Mouse (Mus musculus) stomach, embryonic 14.5 days (tissue): Measurements from ENCODE around the gene Smim24. TPM values are rescaled to one million over a fixed set of nuclear protein-coding genes. Genes with fewer than 3 reads are reported as not detected.
A peak's percentile ranks its signal among the peaks of the same experiment; 100 is the strongest.

Experiments
- ATAC-seq: fragments of 200-750 bp; cut with Nextera tagmentation; 2 replicates; pipeline ENCODE4 v1.8.0; 2017; ENCODE audit warnings: low read depth, moderate TSS enrichment; ENCODE audit not compliant: insufficient number of reproducible peaks, insufficient read depth, low FRiP score
- H3K27ac ChIP-seq: fragments of 300-500 bp; sonication (generic); 2 replicates; pipeline ENCODE4 v1.5.1; 2014; ENCODE audit warnings: mild to moderate bottlenecking, low read length, moderate library complexity, mixed read lengths
- H3K27me3 ChIP-seq: fragments of 300-500 bp; sonication (generic); 2 replicates; pipeline ENCODE4 v1.6.1; 2014; ENCODE audit warnings: low read length, control low read depth, mixed read lengths; ENCODE audit not compliant: control insufficient read depth, insufficient read depth
- H3K36me3 ChIP-seq: fragments of 300-500 bp; sonication (generic); 2 replicates; pipeline ENCODE4 v1.6.1; 2014; ENCODE audit warnings: mild to moderate bottlenecking, control low read depth, low read length, moderate library complexity, mixed read lengths; ENCODE audit not compliant: control insufficient read depth, insufficient read depth
- H3K4me1 ChIP-seq: fragments of 300-500 bp; sonication (generic); 2 replicates; pipeline ENCODE4 v1.6.1; 2014; ENCODE audit warnings: low read length, control low read depth, mixed read lengths; ENCODE audit not compliant: control insufficient read depth, insufficient read depth
- H3K4me2 ChIP-seq: fragments of 300-500 bp; sonication (generic); replicated peaks from 2 replicates; pipeline ENCODE4 v1.6.1; 2014; ENCODE audit warnings: low read depth, low read length, control low read depth
- H3K4me3 ChIP-seq: fragments of 300-500 bp; sonication (generic); 2 replicates; pipeline ENCODE4 v1.5.1; 2014; ENCODE audit warnings: low read depth, low read length, control low read depth
- H3K9ac ChIP-seq: fragments of 300-500 bp; sonication (generic); replicated peaks from 2 replicates; pipeline ENCODE4 v1.6.1; 2014; ENCODE audit warnings: low read depth, mild to moderate bottlenecking, control low read depth, low read length, moderate library complexity, mixed read lengths
- H3K9me3 ChIP-seq: fragments of 300-500 bp; sonication (generic); 2 replicates; pipeline ENCODE4 v1.6.1; 2016; ENCODE audit warnings: low read depth, low read length, control low read depth; ENCODE audit not compliant: control insufficient read depth
- WGBS: fragments of 180-500 bp; shearing (Covaris S2); extraction: QIAGEN DNeasy Blood & Tissue Kit; methylation state at CpG from one replicate; pipeline ENCODE4 v1.1.7; 2014; 5-methylcytosine and 5-hydroxymethylcytosine counted together
- polyA plus RNA-seq: library from polyadenylated mRNA; unstranded; fragments of >200 nt; fragmentation: Nextera tagmentation; extraction: Ambion mirVana; gene quantifications from 2 replicates; pipeline ENCODE4 v1.2.1, GENCODE M21; 2014

The Smim24 gene
- polyA plus RNA-seq, 1 experiment from 2014 or later: 21.5 TPM

DNA sequence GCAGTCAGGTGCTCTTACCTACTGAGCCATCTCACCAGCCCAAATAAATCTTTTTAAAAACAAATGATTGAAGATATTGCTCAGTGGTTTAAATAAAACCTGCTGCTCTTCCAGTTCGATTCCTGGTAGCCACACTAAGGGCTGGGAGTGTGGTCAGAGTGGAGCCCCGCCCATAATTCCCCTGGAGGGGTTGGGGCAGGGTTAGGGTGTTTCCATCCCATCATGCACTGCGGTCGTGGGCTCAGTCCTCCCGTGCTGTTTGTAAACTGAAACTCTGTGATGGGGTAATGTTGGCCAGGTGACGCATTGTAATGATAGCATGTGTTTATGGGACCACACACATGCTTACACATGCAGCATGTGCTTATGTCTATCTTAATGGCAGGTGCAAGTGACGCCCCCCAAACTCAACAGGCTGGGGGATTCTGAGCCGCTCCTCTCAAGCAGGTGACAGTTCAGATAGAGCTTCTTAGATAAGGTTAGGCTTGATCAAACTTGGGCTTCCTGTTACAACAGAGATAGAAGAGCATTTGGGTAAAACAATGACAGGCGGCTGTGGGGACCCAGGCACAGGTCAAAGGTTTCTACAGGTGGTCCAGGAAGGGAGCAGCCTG is 41.1 kb upstream of the Smim24 start:
- WGBS: 14% methylated on average over 9 of the region's 9 CpGs
- no peak overlapping the region for H3K4me2 ChIP-seq
- H3K36me3 ChIP-seq: no peaks in the 10 kb centered on the region; the same call in 1 of the 2 replicates
- H3K4me1 ChIP-seq: peaks cover 15% of the 10 kb centered on the region
- no peak overlapping the region for H3K27ac ChIP-seq
- no peak overlapping the region for H3K4me3 ChIP-seq
- no peak overlapping the region for H3K9ac ChIP-seq
- H3K9me3 ChIP-seq: no peaks in the 10 kb centered on the region
- no peaks in the 10 kb centered on the region for H3K27me3 ChIP-seq
- no peak for ATAC-seq

DNA sequence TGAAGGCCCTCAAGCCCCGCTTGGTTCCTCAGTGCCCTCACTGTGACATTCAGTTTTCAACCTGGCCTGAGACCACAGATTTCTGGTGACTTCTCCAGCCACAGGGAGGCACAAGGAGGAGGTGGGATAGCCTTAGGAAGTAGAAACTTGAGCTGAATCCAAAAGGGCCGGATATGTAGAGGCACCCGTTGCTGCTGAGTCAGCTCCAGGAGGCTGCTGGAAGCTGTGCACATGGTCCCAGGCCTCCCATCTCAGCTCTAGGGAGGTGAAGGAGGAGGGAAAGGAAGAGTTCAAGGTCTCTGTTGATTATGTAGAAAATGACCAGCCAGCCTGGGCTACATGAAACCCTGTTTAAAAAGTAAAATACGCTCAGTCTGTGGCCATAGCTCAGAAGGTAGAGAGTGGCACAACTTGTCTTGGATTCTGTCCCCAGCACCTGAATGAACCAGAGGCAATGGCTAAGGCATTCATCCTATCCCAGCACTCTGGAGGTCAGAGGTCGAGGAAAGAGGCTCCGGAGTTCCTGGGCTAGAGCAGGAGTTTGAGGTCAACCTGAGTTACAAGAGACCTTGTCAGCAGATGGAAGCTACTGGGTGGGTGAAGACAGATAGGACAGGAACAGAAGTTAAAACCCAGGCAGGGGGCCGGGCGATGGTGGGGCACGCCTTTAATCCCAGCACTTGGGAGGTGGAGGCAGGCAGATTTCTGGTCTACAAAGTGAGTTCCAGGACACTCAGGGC is 37.9 kb upstream of the Smim24 start:
- no peak for ATAC-seq
- 73% methylated on average over 9 of the region's 9 CpGs for WGBS
- H3K4me3 ChIP-seq: no peak overlapping the region

DNA sequence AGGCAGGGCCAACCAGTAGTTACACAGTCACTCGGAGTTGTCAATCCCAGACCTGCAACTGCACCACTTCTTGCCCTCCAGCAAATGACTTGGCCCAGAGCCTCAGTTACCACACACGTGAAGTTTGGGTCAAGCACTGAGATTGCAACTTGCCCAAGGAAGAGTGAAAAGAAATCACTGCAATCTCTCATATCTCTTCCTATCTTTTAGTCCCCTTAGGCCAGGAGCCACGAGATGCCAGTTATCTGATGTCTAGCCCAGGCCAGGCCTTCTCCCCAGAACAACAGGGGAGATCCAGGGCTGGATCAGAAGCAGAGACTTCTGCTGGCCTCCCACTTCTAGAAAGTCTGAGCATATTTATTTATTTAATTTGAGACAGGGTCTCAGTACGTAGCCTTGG is 37.3 kb upstream of the Smim24 start:
- Histone ChIP-seq H3K4me3 (no peak overlapping the region), H3K9ac (no peak overlapping the region), H3K4me1 (peaks cover 11% of the 10 kb centered on the region), H3K4me2 (no peak overlapping the region), H3K27me3 (no peaks in the 10 kb centered on the region), H3K36me3 (no peaks in the 10 kb centered on the region), H3K9me3 (no peaks in the 10 kb centered on the region), H3K27ac (no peak overlapping the region)
- 80% methylated on average over 4 of the region's 4 CpGs for WGBS
- ATAC-seq: no peak

More for the DNA sequence above, 37.9 kb upstream of the Smim24 start:
- H3K27me3 ChIP-seq: no peaks in the 10 kb centered on the region
- no peak overlapping the region for H3K9ac ChIP-seq
- H3K36me3 ChIP-seq: no peaks in the 10 kb centered on the region
- no peak overlapping the region for H3K27ac ChIP-seq
- no peaks in the 10 kb centered on the region for H3K9me3 ChIP-seq
- H3K4me2 ChIP-seq: no peak overlapping the region
- peaks cover 11% of the 10 kb centered on the region for H3K4me1 ChIP-seq

DNA sequence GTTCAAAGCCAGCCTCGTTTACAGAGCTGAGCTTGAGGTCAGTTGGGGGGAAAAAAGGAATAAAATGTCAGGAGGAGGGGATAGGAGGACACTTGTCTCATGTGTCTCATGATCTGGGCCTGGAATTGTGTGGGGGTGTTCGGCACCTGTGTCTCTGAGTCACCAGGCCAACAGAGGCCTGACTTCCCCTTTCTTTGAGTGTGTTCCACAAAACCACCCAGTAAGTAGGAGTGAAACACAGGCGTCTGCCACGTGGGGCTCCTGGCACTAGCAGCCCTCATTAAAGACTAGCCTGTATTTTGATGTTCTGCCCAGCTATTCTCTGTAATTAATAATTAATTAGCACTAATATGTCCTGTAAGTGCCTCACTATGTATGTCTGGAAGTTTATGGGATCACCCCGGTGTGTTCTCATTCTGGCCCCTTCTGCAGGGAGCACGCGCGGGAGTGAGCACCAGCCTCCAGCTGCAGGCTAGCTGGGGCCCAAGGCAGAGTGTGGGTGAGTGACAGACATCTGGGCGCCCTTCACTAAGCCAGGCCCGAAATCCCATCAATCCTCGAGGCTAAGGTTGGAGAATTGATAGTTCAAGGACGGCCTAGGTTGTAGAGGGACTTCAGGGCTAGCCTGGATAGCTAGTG is 36.4 kb upstream of the Smim24 start:
- no peaks in the 10 kb centered on the region for H3K27me3 ChIP-seq
- H3K27ac ChIP-seq: no peak overlapping the region
- H3K4me1 ChIP-seq: peaks cover 11% of the 10 kb centered on the region
- ATAC-seq: no peak
- WGBS: 51% methylated on average over 12 of the region's 12 CpGs
- peak overlapping the region; percentile 96; the same call in 1 of the 2 replicates for H3K4me2 ChIP-seq
- H3K4me3 ChIP-seq: peak overlapping the region; percentile 65
- H3K36me3 ChIP-seq: no peaks in the 10 kb centered on the region
- H3K9me3 ChIP-seq: no peaks in the 10 kb centered on the region
- H3K9ac ChIP-seq: no peak overlapping the region

DNA sequence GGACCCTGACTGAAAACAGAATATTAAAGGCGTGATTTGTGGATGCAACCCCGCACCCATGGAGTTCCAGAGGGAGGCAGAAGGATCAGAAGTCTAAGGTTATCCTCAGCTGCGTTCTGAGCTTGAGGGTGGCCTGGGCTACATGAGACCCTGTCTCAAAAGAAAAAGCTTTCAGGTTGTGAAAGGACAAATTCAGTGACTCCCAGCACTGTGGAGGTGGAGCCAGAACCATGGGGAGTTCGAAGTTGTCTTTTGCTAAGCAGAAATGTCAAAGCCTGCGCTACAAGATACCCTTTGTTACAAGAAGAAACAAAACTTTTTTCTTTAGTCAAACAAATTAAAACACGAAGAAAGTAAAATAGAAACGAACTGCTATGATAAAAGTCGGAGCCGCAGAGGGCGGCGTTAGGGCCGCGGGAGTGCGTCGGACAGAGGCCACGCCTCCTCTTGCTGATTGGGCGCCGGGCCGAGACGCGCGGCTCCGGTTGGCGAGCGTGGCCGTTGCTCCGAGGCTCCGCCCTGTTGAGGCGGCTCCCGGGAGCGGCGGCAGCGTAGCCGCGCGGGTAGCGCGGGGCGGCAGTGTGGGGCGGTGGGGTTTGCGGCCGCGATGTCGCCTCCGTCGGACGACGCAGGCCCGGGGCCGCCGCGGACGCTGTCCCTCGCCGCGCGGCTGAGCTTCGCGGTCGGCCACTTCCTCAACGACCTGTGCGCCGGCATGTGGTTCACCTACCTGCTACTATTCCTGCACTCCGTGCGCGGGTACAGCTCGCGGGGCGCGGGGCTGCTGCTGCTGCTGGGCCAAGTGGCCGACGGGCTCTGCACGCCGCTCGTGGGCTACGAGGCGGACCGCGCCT is 35.6 kb upstream of the Smim24 start, which contains the start of gene Mfsd12:
Mfsd12 (plus strand) TSS at position 501 of the 854 bp plus-strand sequence.
- WGBS: 2% methylated on average over 79 of the region's 79 CpGs
- no peaks in the 10 kb centered on the region for H3K27me3 ChIP-seq
- H3K36me3 ChIP-seq: no peaks in the 10 kb centered on the region
- H3K4me1 ChIP-seq: peaks cover 11% of the 10 kb centered on the region
- H3K27ac ChIP-seq: no peak within 1 kb of the TSS
- H3K9me3 ChIP-seq: no peaks in the 10 kb centered on the region
- H3K4me3 ChIP-seq: peak within 1 kb of the TSS; percentile 65
- H3K4me2 ChIP-seq: peak within 1 kb of the TSS; percentile 96
- H3K9ac ChIP-seq: peak within 1 kb of the TSS; percentile 62; the same call in 1 of the 2 replicates
- peak; percentile 76 for ATAC-seq

DNA sequence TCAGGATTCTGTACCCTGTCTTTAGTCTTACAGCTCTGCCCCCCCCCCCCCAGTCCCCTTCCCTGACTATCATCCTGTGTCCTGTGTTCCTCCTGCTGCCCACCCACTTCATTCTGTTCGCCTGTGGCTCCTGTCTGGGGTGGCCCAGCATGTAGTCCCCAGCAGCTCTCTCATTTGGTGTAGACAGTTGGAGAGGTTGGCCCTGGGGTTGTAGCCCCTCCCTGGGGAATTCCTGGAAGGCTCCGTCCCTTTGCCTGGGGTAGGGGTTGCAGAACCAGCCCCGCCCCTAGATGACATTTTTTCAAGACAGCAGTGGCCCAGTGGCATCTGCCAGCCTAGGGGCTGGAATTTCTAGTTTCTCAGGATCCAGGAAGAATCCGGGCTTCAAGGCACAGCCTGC is 34.6 kb upstream of the Smim24 start:
- H3K4me2 ChIP-seq: peak overlapping the region; percentile 96
- H3K4me1 ChIP-seq: peaks cover 14% of the 10 kb centered on the region
- H3K9ac ChIP-seq: 0 out of 2 replicates have a peak overlapping the region, but pooled peaks have one; percentile 62
- peak overlapping the region; percentile 65 for H3K4me3 ChIP-seq
- H3K9me3 ChIP-seq: no peaks in the 10 kb centered on the region
- H3K27me3 ChIP-seq: no peaks in the 10 kb centered on the region; the same call in 1 of the 2 replicates
- 28% methylated on average over 4 of the region's 4 CpGs for WGBS
- ATAC-seq: no peak
- no peaks in the 10 kb centered on the region for H3K36me3 ChIP-seq
- no peak overlapping the region for H3K27ac ChIP-seq

DNA sequence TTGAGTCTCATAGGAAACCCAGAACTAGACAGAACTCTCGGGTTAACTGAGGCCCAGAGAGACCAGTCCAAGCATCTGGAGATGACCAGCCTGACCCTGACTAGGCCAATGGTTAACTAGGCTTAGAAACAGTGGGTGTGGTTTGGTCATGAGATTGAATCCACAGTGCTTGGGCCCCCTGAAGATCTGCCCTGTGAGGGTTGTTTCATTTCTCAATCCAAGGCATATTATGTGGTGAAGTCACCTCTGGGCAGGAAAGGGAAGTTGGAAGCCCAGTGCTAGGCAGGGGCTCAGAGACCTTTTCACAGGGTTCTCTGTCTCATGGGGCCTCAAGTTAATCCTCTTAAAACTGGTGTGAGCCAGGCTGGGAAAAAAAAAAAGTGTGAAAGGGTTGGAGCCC is 34.0 kb upstream of the Smim24 start:
- no peak for ATAC-seq
- H3K27ac ChIP-seq: no peak overlapping the region
- no peaks in the 10 kb centered on the region for H3K36me3 ChIP-seq
- no peaks in the 10 kb centered on the region; the same call in 1 of the 2 replicates for H3K27me3 ChIP-seq
- H3K9me3 ChIP-seq: no peaks in the 10 kb centered on the region
- H3K4me3 ChIP-seq: no peak overlapping the region
- peaks cover 20% of the 10 kb centered on the region for H3K4me1 ChIP-seq
- H3K4me2 ChIP-seq: peak overlapping the region; percentile 96
- no peak overlapping the region for H3K9ac ChIP-seq
- 55% methylated on average over 1 of the region's 1 CpGs for WGBS

DNA sequence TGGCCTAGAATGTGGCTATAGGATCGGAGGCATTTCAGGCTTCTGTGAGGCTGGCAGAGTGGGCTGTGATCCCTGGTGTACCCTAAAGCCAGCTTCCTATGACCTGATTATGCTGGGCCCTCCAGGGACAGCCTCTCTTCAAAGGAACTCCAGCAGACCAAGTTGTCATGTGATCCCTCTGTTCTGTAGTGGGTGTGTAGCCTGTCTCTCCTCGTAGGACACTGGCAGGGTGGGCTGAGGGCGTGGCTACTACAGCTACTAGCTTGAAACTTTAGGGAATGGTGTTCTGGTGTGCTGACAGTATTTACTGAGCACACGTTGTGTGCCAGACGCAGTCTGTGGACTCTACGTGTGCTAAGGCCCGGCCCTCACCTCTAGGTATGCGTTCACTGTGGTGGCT is 32.1 kb upstream of the Smim24 start:
- Histone ChIP-seq H3K9ac (no peak overlapping the region), H3K4me1 (peaks cover 34% of the 10 kb centered on the region), H3K4me2 (no peak overlapping the region), H3K9me3 (no peaks in the 10 kb centered on the region), H3K27me3 (no peaks in the 10 kb centered on the region; the same call in 1 of the 2 replicates), H3K4me3 (no peak overlapping the region), H3K27ac (no peak overlapping the region), H3K36me3 (no peaks in the 10 kb centered on the region)
- no peak; the same call in 1 of the 2 replicates for ATAC-seq
- WGBS: 55% methylated on average over 8 of the region's 8 CpGs
